Mouse (Mus musculus): ENCODE results near the gene Muc3. TPM values are rescaled to one million over a fixed set of nuclear protein-coding genes. Genes with fewer than 3 reads are reported as not detected.
"Not testable (repeated sequence)": the region's sequence is repeated elsewhere in the genome, so short reads cannot be mapped to it uniquely, and the experiment has no call there.

Gene Muc3
- not detected for total RNA-seq (2018; cell fraction: chromatin; rRNA removed)
- not detected for total RNA-seq (2018; cell fraction: cytosol; rRNA removed)
- not detected for total RNA-seq (2018; cell fraction: nucleus; rRNA removed)
- not detected in 3 replicates for polyA plus RNA-seq (2018)

DNA sequence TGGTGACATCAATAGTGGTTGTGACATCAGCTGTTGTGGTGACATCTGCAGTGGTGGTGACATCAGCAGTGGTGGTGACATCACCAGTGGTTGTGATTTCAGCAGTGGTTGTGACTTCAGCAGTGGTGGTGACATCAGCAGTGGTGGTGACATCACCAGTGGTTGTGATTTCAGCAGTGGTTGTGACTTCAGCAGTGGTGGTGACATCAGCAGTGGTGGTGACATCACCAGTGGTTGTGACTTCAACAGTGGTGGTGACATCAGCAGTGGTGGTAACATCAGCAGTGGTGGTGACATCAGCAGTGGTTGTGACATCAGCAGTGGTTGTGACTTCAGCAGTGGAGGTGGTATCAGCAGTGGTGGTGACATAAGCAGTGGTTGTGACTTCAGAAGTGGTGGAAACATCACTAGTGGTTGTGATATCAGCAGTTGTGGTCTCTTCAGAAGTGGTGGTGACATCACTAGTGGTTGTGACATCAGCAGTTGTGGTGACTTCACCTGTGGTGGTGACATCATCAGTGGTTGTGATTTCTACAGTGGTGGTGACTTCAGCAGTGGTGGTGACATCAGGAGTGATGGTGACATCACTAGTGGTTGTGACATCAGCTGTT, at the start of gene Muc3:
Gene Muc3 (minus strand): TSS at position 51 of the 611 bp plus-strand sequence.
- not testable (repeated sequence) for H3K36me3 ChIP-seq (ENCODE audit: inconsistent target); H3K4me3 ChIP-seq (ENCODE audit: inconsistent target); H3K79me2 ChIP-seq (ENCODE audit: inconsistent target); H3K27ac ChIP-seq

DNA sequence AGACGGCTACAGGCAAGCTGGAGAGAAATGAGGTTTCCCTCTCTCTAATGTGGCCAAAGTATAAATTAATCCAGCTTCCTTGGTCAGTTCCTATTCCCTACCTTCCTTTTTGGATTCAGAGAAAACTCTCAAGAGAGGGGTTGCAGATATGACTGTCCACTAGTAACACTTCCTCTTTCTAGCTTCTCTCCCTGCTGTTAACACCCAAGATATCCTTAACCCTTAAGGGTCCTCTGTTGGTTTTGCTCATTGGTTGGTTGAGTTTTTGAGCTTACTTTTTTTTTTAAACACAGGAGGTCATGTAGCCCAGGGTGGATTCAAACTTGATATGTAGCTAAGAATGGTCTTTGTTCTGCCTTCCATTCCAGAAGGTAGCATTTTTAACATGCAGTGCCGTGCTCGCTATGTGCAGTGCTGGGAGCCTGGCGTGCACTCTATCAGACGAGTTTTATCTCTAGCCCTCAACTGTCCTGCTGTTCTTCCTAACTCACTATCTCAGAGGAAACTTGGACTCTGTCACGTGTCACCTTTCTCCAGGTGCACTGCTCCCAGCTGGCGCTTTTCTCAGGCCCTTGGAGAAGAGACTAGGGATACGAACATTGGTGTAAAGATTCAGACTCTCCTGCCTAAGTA, 45.5 kb upstream of the Muc3 start:
- WGBS (ENCODE audit: missing documents) = 76% methylated on average over 8 of the region's 8 CpGs
- H3K36me3 ChIP-seq (ENCODE audit: inconsistent target) = no peaks in the 10 kb centered on the region
- no peak overlapping the region for H3K4me3 ChIP-seq (ENCODE audit: inconsistent target)
- H3K79me2 ChIP-seq (ENCODE audit: inconsistent target) = no peaks in the 10 kb centered on the region
- H3K27ac ChIP-seq = no peak overlapping the region

DNA sequence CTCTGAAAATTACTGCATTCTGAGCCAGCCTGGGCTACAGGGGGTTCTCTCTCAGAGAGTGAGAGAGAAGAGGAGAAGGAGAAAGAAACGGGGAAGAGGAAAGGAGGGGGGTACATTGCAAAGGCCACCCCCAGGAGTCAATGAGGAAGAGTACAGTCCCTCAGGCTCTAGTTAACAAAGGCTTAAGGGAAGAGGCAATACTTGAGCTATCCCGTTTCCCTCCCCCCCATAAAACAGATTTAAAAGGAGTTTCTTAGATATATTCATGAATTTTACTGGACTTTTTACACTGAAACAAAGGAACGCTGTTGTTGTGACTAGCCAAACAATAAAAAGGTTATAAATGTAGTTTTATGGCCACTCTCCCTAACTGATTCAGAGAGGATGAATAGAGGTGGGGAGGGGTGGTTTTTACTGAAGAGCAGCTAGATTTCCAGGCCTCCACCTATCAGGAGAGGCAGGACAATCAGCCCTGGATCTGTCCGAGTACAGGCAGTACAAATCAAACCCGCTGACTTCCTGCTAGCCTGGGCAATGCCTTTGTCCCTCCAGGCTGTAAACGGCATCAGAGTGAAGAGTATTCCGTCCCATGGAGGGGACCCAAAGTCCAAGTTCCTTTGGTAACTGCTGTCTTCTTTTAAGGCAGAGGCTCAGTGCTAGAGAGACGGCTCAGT, 44.3 kb upstream of the Muc3 start:
- H3K27ac ChIP-seq = no peak overlapping the region
- 80% methylated on average over 8 of the region's 8 CpGs for WGBS (ENCODE audit: missing documents)
- no peak overlapping the region for H3K4me3 ChIP-seq (ENCODE audit: inconsistent target)
- H3K36me3 ChIP-seq (ENCODE audit: inconsistent target) = no peaks in the 10 kb centered on the region
- no peaks in the 10 kb centered on the region for H3K79me2 ChIP-seq (ENCODE audit: inconsistent target)

DNA sequence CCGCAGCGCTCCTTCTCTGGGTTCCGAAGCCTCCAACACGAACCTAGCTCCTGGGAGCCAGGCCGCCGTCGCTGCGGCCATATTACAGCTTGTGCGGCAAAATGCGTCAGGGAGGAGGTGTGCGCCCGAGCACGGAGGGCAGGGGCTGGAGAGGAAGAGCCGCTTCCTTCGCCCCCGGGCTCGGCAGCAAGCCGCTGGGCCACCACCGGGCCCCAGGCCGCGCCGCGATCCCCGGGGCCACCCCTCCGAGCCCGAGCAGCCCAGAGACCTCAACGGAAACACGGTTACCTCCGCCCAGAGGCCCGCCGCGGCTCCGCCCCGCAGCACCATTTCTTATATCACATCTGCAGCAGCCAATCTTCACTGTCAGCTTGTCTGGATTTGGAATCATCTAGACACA, 40.2 kb upstream of the Muc3 start:
- Histone ChIP-seq H3K79me2 (ENCODE audit: inconsistent target) (no peaks in the 10 kb centered on the region), H3K27ac (no peak overlapping the region), H3K36me3 (ENCODE audit: inconsistent target) (no peaks in the 10 kb centered on the region), H3K4me3 (ENCODE audit: inconsistent target) (no peak overlapping the region)
- WGBS (ENCODE audit: missing documents) = 3% methylated on average over 34 of the region's 34 CpGs

DNA sequence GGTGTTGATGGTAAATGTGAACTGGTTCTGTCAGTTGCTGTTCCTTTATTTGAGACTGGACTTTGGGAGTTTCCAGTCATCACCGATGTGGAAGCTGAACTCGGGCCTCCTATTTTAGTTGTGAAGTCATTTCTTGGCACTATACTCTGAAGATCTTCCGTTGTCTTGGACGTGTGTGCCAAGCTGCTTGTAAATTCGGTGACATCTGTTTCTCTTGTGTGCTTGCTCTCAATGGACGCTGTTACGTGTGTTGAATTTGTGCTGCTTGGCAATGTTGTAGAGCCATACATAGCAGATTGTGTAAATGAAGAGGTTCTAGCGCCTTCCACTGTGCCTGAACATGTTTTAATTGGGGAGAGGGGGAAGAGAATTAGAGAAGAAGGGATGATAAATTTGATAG, 36.2 kb upstream of the Muc3 start:
- Histone ChIP-seq H3K36me3 (ENCODE audit: inconsistent target) (no peaks in the 10 kb centered on the region), H3K79me2 (ENCODE audit: inconsistent target) (no peaks in the 10 kb centered on the region), H3K27ac (no peak overlapping the region), H3K4me3 (ENCODE audit: inconsistent target) (no peak overlapping the region)
- WGBS (ENCODE audit: missing documents) = 95% methylated on average over 8 of the region's 8 CpGs

DNA sequence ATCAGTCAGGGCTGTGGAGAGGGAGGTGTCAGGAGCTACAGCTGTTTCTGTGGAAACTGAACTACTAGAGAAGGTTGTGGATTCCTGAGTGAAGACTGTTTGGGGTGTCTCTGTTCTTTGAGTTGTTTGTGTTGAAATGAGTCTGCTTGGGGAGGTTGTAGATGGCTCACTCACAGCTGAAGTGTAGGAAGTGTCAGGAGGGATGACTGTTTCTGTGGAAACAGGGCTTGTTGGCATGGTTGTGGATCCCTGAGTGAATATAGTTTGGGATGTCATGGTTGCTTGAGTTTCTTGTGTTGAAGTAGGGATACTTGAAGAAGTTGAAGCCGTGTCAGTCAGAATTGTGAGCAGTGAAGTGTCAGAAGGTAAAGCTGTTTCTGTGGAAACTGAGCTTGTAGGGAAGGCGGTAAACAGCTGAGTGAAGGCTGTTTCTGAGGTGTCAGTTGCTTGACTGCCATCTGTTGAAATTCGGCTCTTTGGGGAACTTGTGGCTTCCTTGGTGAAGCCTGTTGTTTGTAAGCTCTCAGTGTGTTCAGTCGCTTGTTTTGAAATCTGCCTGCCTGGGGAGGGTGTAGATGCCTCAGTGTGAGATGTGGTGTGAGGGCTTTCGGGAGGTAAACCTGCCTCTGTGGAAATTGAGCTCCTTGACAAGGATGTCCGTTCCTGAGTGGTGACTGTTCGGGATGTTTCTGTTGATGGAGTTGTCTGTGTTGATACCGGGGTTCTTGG, 30.7 kb upstream of the Muc3 start:
- H3K79me2 ChIP-seq (ENCODE audit: inconsistent target) = no peaks in the 10 kb centered on the region
- no peaks in the 10 kb centered on the region for H3K36me3 ChIP-seq (ENCODE audit: inconsistent target)
- no peak overlapping the region for H3K4me3 ChIP-seq (ENCODE audit: inconsistent target)
- whole genome bisulfite sequencing (ENCODE audit: missing documents) = 48% methylated on average over 8 of the region's 8 CpGs
- no peak overlapping the region for H3K27ac ChIP-seq

DNA sequence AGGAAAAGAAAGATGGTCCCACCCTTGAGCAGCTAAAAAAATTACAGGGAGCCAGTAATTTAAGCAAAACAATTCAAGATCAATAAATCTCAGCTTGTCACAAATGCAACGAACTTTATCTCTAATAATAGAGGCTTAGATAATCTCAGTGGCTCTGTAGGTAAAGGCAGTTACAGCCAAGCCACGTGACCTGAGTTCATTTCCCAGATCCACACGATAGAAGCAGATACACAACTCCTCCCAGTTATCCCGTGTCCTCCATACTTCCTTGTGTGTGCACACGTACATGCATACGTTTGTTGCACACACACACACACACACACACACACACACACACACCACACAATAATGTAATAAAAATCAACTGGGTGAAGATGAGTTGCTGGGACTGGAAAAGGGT, 24.8 kb upstream of the Muc3 start:
- 83% methylated on average over 5 of the region's 6 CpGs for WGBS (ENCODE audit: missing documents)
- no peak overlapping the region for H3K4me3 ChIP-seq (ENCODE audit: inconsistent target)
- no peaks in the 10 kb centered on the region for H3K79me2 ChIP-seq (ENCODE audit: inconsistent target)
- H3K36me3 ChIP-seq (ENCODE audit: inconsistent target) = no peaks in the 10 kb centered on the region
- no peak overlapping the region for H3K27ac ChIP-seq

DNA sequence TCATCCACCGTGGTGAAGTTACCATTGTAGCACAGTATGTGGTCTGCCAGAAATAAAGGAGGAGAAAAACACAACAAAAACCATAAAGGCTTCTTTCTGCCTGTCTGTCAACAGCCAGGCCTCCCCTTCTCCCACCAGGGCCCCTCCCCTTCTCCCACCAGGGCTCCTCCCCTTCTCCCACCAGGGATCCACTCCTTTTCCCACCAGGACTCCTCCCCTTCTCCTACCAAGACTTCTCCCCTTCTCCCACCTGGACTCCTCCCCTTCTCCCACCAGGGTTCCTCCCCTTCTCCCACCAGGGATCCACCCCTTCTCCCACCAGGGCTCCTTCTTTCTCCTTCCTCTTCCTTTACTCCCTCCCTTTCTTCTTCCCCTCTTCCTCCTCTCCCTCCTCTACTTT, 23.5 kb upstream of the Muc3 start:
- no peaks in the 10 kb centered on the region for H3K36me3 ChIP-seq (ENCODE audit: inconsistent target)
- H3K4me3 ChIP-seq (ENCODE audit: inconsistent target) = no peak overlapping the region
- 29% methylated on average over 1 of the region's 1 CpGs for WGBS (ENCODE audit: missing documents)
- no peaks in the 10 kb centered on the region for H3K79me2 ChIP-seq (ENCODE audit: inconsistent target)
- no peak overlapping the region for H3K27ac ChIP-seq

DNA sequence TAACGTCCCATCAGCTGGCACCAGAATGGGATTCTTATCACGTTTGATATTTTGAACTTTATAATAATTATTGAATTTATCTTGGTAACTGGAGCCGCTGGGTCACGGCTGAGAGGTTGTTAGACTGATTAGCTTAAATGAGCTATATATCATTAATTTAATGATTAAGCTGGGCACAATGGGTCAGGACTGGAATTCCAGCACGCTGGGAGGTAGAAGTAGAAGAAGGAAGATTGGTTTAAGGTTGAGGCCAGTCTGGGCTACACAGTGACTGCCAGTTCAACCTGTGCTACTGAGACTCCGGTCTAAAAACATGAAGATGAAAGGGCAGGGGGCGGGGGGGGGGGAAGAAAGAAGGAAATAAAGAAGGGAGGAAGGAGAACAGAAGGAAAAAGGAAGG, 22.4 kb upstream of the Muc3 start:
- Histone ChIP-seq H3K4me3 (ENCODE audit: inconsistent target) (no peak overlapping the region), H3K79me2 (ENCODE audit: inconsistent target) (no peaks in the 10 kb centered on the region), H3K36me3 (ENCODE audit: inconsistent target) (no peaks in the 10 kb centered on the region), H3K27ac (no peak overlapping the region)
- 89% methylated on average over 7 of the region's 7 CpGs for WGBS (ENCODE audit: missing documents)

DNA sequence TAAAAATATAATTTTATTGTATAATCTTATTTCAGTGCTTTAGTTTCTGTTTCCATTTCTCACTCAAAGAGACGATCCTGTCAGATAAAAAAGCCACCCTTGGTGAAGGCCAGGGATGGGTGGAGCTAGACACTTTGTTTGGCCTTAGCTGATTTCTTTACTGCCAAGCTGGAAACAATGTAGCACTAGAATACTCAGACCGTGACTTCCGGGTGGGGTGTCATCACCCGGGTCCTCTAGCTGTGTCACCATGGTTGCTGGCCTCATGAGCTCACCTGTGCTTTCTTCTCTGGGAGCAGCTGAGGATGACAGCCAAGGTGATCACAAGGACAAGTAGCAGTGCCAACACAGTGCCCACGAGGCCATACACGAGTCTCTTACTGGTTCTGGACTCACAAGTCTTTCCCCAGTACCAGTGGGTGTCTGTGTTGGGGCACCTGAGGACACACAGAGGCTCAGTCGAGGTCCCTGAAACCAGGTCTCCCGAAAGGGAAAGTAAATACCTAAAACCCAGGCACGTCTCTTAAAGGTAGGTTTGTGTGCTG, 21.8 kb upstream of the Muc3 start:
- no peak overlapping the region for H3K27ac ChIP-seq
- H3K79me2 ChIP-seq (ENCODE audit: inconsistent target) = no peaks in the 10 kb centered on the region
- no peaks in the 10 kb centered on the region for H3K36me3 ChIP-seq (ENCODE audit: inconsistent target)
- WGBS (ENCODE audit: missing documents) = 72% methylated on average over 9 of the region's 9 CpGs
- no peak overlapping the region for H3K4me3 ChIP-seq (ENCODE audit: inconsistent target)

DNA sequence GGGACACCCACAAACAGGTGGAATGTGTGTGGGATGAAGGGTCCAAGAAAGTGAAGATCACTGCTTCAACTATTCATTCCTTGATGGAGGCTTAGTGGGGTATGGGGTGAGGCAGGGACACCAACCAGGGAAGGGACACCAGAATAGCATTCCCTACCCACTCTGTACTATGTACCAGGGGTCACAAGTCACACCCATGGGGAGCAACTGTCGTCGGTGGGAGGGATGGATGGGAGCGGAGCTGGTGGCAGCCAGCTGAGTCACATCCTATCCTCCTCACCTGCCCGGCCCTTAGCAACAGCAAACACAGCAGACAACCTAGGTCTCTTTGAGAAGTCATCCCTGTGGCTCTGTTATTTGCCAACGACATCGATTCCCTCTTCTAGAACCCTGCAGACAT, 18.4 kb upstream of the Muc3 start:
- WGBS (ENCODE audit: missing documents) = 74% methylated on average over 6 of the region's 6 CpGs
- Histone ChIP-seq H3K79me2 (ENCODE audit: inconsistent target) (no peaks in the 10 kb centered on the region), H3K4me3 (ENCODE audit: inconsistent target) (no peak overlapping the region), H3K36me3 (ENCODE audit: inconsistent target) (no peaks in the 10 kb centered on the region), H3K27ac (no peak overlapping the region)

DNA sequence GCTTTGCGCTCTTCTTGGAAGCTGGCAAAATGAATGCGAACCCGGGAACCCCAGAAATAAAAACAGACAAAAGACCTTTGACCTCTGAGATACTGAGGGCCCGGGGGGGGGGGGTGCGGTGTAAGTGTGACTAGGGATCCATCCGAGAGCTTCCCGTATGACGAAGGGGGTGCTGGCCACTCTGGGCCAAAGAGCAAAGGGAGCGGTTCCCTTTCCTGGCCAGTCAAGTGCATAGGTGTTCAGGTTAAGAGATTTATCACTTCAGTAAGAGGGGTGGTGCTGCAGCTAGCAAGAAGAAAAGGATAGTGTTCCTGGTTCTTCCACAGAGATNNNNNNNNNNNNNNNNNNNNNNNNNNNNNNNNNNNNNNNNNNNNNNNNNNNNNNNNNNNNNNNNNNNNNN, 16.9 kb upstream of the Muc3 start:
- WGBS (ENCODE audit: missing documents) = 100% methylated on average over 6 of the region's 9 CpGs
- Histone ChIP-seq H3K4me3 (ENCODE audit: inconsistent target) (no peak overlapping the region), H3K36me3 (ENCODE audit: inconsistent target) (no peaks in the 10 kb centered on the region), H3K27ac (no peak overlapping the region), H3K79me2 (ENCODE audit: inconsistent target) (no peaks in the 10 kb centered on the region)

DNA sequence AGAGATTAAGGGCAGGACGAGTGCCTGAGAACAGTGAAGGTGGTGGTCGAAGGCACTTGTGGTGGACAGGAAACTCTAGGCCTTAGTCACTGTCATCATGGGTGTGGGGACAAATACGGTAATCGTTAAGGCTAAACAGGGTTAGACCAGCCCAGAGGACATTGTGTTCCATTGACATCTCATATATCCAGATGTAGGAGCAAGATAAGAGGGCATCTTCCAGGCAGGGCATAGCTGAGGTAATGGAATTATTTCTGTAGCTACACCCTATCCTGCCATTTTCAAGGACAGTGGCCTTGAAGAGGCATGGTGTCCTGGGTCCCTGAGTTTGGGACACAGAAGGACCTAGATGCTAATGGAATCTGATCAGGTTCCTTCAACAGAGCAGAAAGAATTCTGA, 12.7 kb upstream of the Muc3 start:
- no peak overlapping the region for H3K4me3 ChIP-seq (ENCODE audit: inconsistent target)
- H3K79me2 ChIP-seq (ENCODE audit: inconsistent target) = no peaks in the 10 kb centered on the region
- 77% methylated on average over 4 of the region's 4 CpGs for WGBS (ENCODE audit: missing documents)
- H3K36me3 ChIP-seq (ENCODE audit: inconsistent target) = no peaks in the 10 kb centered on the region
- H3K27ac ChIP-seq = no peak overlapping the region

DNA sequence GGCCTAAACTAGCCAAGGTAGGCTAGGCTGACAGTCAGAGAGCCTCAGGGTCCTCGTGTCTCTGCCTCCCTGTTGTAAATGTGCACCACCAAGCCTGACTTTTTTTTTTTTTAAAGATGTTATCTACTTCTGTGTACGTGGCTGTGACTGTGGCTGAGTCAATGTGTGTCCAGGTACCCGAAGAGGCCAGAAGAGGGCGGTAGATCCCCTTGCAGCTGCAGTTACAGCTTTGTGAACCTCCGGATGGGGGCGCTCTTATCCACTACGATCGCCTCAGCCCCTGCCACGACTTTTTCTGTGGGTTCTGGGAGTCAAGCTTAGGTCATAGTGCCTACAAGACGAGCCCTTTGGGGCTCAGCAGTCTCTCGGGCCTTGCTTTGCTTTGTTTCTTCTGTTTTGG, 10.3 kb upstream of the Muc3 start:
- no peaks in the 10 kb centered on the region for H3K79me2 ChIP-seq (ENCODE audit: inconsistent target)
- 18% methylated on average over 11 of the region's 11 CpGs for WGBS (ENCODE audit: missing documents)
- H3K4me3 ChIP-seq (ENCODE audit: inconsistent target) = no peak overlapping the region
- H3K36me3 ChIP-seq (ENCODE audit: inconsistent target) = no peaks in the 10 kb centered on the region
- H3K27ac ChIP-seq = no peak overlapping the region

DNA sequence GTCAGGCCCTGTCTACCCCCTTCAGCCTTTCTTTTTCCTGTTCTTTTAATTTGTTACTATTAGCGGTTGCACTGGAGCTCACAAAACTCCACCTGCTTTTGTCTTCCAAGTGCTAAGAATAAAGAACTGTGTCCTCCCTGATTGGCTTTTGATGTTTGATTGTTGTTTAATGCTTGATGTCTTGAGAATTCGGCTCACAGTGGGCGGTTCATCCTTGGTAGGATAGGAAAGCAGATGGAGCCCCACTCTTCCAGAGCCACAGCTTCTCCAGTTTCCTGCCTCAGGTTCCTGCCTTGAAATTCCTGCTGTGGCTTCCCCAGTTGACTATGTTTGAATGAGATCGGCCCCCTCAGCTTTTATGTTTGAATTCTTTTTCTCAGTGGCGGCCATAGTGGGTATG, 4.2 kb upstream of the Muc3 start:
- H3K36me3 ChIP-seq (ENCODE audit: inconsistent target) = no peaks in the 10 kb centered on the region
- no peaks in the 10 kb centered on the region for H3K79me2 ChIP-seq (ENCODE audit: inconsistent target)
- H3K27ac ChIP-seq = no peak overlapping the region
- H3K4me3 ChIP-seq (ENCODE audit: inconsistent target) = no peak overlapping the region
- WGBS (ENCODE audit: missing documents) = 94% methylated on average over 5 of the region's 5 CpGs

Measured in macrophage (primary cell).